Comparison of ENCODE assay signal across 12 mouse cellular contexts in the genomic region with DNA sequence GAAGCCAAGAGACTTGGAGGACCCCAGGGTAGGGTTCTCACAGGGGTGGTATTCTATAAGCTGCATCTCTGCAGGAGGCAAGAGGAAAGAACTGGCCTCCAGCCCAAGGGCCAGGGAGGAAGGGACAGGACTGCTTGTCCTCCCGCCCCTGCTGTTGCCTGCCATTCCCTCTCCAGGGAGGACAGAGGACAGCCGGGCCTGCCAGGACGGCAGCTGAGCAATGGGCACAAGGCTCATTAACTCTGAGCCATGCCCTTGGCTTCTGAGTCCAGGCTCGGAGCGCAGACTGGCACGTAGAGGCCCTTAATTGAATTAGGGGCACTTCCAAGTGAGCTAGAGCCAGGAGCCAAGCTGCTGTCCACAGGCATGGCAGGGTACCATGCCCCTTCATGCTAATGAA.
DNase-seq lines count a peak whose midpoint lies in the region; ATAC-seq and TF ChIP-seq lines count a peak whose summit lies in the region.
"Had no signal": no experiment of that assay in that cellular context is flagged by ENCODE, and none has a peak within 500 bp of the region (broad histone marks: within the 10 kb centered on the region; RNA-seq: fewer than 3 reads in every experiment).

No protein-coding gene starts in this region.

- TF ChIP-seq CTCF in brain, embryonic 14.5 days (IDR thresholded peaks at IDR 0.05; ENCODE audit: borderline replicate concordance, extremely low read depth, insufficient read depth, insufficient read length), result no peak

- 82% methylated on average over 6 of the region's 6 CpGs for WGBS in intestine, embryonic 16.5 days

- no peak for ATAC-seq in intestine, embryonic 16.5 days

- no peak overlapping the region for H3K9ac ChIP-seq in intestine, embryonic 16.5 days (ENCODE audit: low read depth, low read length)

- peak; percentile 16 for DNase-seq in gastrocnemius, postnatal 14 days
- DNase-seq in gastrocnemius, adult 18-20 months (ENCODE audit: low spot score), result no peak
- DNase-seq in layer of hippocampus, postnatal 10 days (ENCODE audit: low spot score in 2 of 2), result peak; percentile 42 to 52
- DNase-seq in layer of hippocampus, adult 8-10 months (ENCODE audit: low spot score in 2 of 2), result no peak
- DNase-seq in brain, embryonic 14.5 days (ENCODE audit: low read depth), result peak; percentile 64
- peak; percentile 22 for DNase-seq in cerebellum, adult 9-10 months
- DNase-seq in adrenal gland, postnatal 25 days, result no peak
- DNase-seq: adrenal gland, postnatal 14 days; heart, adult 11 months; right cerebral cortex, postnatal 14 days; thymus, adult 2 months had no signal

- H3K27ac ChIP-seq in intestine, embryonic 16.5 days (ENCODE audit: low read length), result no peak overlapping the region

- H3K9me3 ChIP-seq in intestine, embryonic 16.5 days (ENCODE audit: control insufficient read depth, low read length), result no peaks in the 10 kb centered on the region

- intact Hi-C loops in gastrocnemius, postnatal 14 days (cut with DNase I; ENCODE audit: low total_unique reads), result no loop called here

- no peaks in the 10 kb centered on the region for H3K27me3 ChIP-seq in intestine, embryonic 16.5 days (replicated peaks; ENCODE audit: control insufficient read depth, insufficient read depth, low read length)

- H3K4me2 ChIP-seq in intestine, embryonic 16.5 days (ENCODE audit: low read depth, low read length), result no peak overlapping the region

- no peaks in the 10 kb centered on the region for H3K36me3 ChIP-seq in intestine, embryonic 16.5 days (ENCODE audit: control insufficient read depth, insufficient read depth, low read length)

- no peak for TF ChIP-seq POLR2A in brain, embryonic 14.5 days (IDR thresholded peaks at IDR 0.05; ENCODE audit: borderline replicate concordance, extremely low read depth, insufficient read depth, insufficient read length, poor library complexity, severe bottlenecking)

- no peaks in the 10 kb centered on the region for H3K4me1 ChIP-seq in intestine, embryonic 16.5 days (ENCODE audit: control insufficient read depth, insufficient read depth, low read length)

- H3K4me3 ChIP-seq in intestine, embryonic 16.5 days (ENCODE audit: low read length), result no peak overlapping the region

Comparison
In these comparisons a context has a peak if more than half of its experiments do, and no peak if none do; other contexts are left out.
1. DNase-seq: peak in gastrocnemius, postnatal 14 days (single experiment), layer of hippocampus, postnatal 10 days (2 of 2), brain, embryonic 14.5 days (single experiment) and cerebellum, adult 9-10 months (single experiment); none in gastrocnemius, adult 18-20 months (single experiment), layer of hippocampus, adult 8-10 months (0 of 2) and adrenal gland, postnatal 25 days (single experiment).